Mouse (Mus musculus): ENCODE data around the gene Gm49395. TPM values are rescaled to one million over a fixed set of nuclear protein-coding genes. Genes with fewer than 3 reads are reported as not detected.

Gene Gm49395
- total and polyA plus RNA-seq, 3 experiments = 1.2 TPM; not detected in 2

DNA sequence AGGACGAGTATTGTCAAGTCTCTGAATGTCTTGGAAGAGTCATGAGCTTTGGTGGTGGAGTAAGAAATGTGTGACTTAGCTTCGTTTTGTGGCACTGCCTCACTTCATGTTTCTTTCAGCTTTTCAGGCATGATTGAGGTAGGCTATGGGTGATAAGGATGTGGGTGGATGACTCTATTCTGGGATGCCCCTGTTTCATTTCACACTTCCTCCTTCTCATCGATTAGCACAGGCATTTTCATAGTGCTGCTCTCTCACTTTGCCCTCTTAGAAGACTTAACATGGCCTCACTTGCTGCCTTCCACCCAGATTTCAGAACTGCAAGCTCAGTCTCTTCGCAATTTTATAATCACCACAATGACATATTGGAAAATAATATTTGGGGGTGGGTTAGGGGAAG lies 102.1 kb downstream of the Gm49395 start:
- no peaks in the 10 kb centered on the region for H3K4me1 ChIP-seq (ENCODE audit: insufficient read depth, low read depth, low read length)
- no peak overlapping the region for H3K4me3 ChIP-seq (ENCODE audit: low read depth, low read length)
- no peaks in the 10 kb centered on the region for H3K36me3 ChIP-seq (replicated peaks)
- peaks cover 3% of the 10 kb centered on the region; the same call in 1 of the 2 replicates for H3K27me3 ChIP-seq (ENCODE audit: insufficient read depth, low read length)
- no peak for ATAC-seq (ENCODE audit: extremely low read depth, insufficient number of reproducible peaks, low FRiP score, poor library complexity, severe bottlenecking)
- no peaks in the 10 kb centered on the region for H3K9me3 ChIP-seq (replicated peaks)
- no peak for DNase-seq (ENCODE audit: low spot score)
- TF ChIP-seq GATA1 (IDR thresholded peaks at IDR 0.05; ENCODE audit: borderline replicate concordance, low read length) (no peak), GATA2 (IDR thresholded peaks at IDR 0.05; ENCODE audit: borderline replicate concordance, low read depth, low read length) (no peak), CTCF (IDR thresholded peaks at IDR 0.05; ENCODE audit: low read depth, low read length) (no peak), TAL1 (conservative IDR thresholded peaks at IDR 0.05; ENCODE audit: low read depth, low read length) (no peak), POLR2AphosphoS5 (IDR thresholded peaks at IDR 0.05; ENCODE audit: insufficient replicate concordance, low read depth, low read length) (no peak)

DNA sequence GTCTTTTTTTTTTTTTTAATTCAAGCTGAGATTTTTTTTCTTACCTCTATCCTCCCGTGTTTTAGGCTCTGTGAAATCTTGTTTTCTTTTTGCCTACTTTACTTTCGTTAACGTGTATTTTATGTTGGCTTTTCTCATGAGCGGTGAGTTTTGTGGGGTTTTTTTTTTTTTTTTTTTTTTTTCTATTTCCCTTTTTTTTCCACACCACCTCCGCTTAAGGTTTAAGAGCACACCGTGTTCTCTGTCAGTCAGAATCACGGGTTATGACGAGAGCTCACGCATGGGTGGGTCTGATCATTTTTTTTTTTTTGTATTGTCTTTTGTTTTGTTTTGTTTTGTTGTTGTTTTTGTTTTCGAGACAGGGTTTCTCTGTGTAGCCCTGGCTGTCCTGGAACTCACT lies 103.6 kb downstream of the Gm49395 start:
- DNase-seq (ENCODE audit: low spot score) (no peak), ATAC-seq (ENCODE audit: extremely low read depth, insufficient number of reproducible peaks, low FRiP score, poor library complexity, severe bottlenecking) (no peak)
- no peaks in the 10 kb centered on the region for H3K9me3 ChIP-seq (replicated peaks)
- TF ChIP-seq POLR2AphosphoS5 (IDR thresholded peaks at IDR 0.05; ENCODE audit: insufficient replicate concordance, low read depth, low read length) = no peak
- no peaks in the 10 kb centered on the region for H3K4me1 ChIP-seq (ENCODE audit: insufficient read depth, low read depth, low read length)
- H3K27me3 ChIP-seq (ENCODE audit: insufficient read depth, low read length) = peaks cover 3% of the 10 kb centered on the region; the same call in 1 of the 2 replicates
- H3K4me3 ChIP-seq (ENCODE audit: low read depth, low read length) = no peak overlapping the region
- H3K36me3 ChIP-seq (replicated peaks) = no peaks in the 10 kb centered on the region

- H3K9me3 ChIP-seq (replicated peaks) = no peaks in the 10 kb centered on the region
- ATAC-seq (ENCODE audit: extremely low read depth, insufficient number of reproducible peaks, low FRiP score, poor library complexity, severe bottlenecking) (no peak), DNase-seq (ENCODE audit: low spot score) (no peak)
- H3K4me3 ChIP-seq (ENCODE audit: low read depth, low read length) = no peak overlapping the region
- no peaks in the 10 kb centered on the region for H3K4me1 ChIP-seq (ENCODE audit: insufficient read depth, low read depth, low read length)
- H3K36me3 ChIP-seq (replicated peaks) = no peaks in the 10 kb centered on the region
- H3K27me3 ChIP-seq (ENCODE audit: insufficient read depth, low read length) = peaks cover 3% of the 10 kb centered on the region; the same call in 1 of the 2 replicates
- TF ChIP-seq POLR2AphosphoS5 (IDR thresholded peaks at IDR 0.05; ENCODE audit: insufficient replicate concordance, low read depth, low read length) (no peak), TAL1 (conservative IDR thresholded peaks at IDR 0.05; ENCODE audit: low read depth, low read length) (no peak)
These were observed 109.3 kb downstream of the Gm49395 start for GRCm38 (mm10) chr13:114992260-114993014.

DNA sequence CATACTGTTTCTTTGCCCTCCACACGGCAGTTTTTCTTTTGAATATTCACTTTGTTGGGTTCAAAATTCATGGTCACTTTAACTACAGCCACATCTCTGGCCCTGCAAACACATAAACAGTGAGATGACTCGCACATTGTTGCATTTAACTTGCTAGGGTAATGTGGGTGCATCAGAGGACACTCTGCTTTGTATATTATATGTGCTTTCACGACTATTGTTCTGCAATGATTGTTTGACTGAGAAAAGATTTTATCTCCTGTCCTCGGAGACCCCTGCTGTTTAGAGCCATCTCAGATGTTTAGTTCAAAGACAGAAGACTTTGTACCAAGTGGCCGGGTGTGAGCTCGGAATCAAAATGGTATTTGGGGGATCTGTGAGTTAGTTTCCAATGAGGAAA lies 114.1 kb downstream of the Gm49395 start:
- no peak for ATAC-seq (ENCODE audit: extremely low read depth, insufficient number of reproducible peaks, low FRiP score, poor library complexity, severe bottlenecking)
- no peak overlapping the region for H3K4me3 ChIP-seq (ENCODE audit: low read depth, low read length)
- H3K9me3 ChIP-seq (replicated peaks) = no peaks in the 10 kb centered on the region
- H3K36me3 ChIP-seq (replicated peaks) = no peaks in the 10 kb centered on the region
- TF ChIP-seq GATA2 (IDR thresholded peaks at IDR 0.05; ENCODE audit: borderline replicate concordance, low read depth, low read length) = no peak
- no peak for TF ChIP-seq POLR2AphosphoS5 (IDR thresholded peaks at IDR 0.05; ENCODE audit: insufficient replicate concordance, low read depth, low read length)
- no peak for TF ChIP-seq TAL1 (conservative IDR thresholded peaks at IDR 0.05; ENCODE audit: low read depth, low read length)
- no peak for TF ChIP-seq GATA1 (IDR thresholded peaks at IDR 0.05; ENCODE audit: borderline replicate concordance, low read length)
- TF ChIP-seq CTCF (IDR thresholded peaks at IDR 0.05; ENCODE audit: low read depth, low read length) = no peak
- no peak for DNase-seq (ENCODE audit: low spot score)
- no peaks in the 10 kb centered on the region for H3K27me3 ChIP-seq (ENCODE audit: insufficient read depth, low read length)
- H3K4me1 ChIP-seq (ENCODE audit: insufficient read depth, low read depth, low read length) = no peaks in the 10 kb centered on the region

DNA sequence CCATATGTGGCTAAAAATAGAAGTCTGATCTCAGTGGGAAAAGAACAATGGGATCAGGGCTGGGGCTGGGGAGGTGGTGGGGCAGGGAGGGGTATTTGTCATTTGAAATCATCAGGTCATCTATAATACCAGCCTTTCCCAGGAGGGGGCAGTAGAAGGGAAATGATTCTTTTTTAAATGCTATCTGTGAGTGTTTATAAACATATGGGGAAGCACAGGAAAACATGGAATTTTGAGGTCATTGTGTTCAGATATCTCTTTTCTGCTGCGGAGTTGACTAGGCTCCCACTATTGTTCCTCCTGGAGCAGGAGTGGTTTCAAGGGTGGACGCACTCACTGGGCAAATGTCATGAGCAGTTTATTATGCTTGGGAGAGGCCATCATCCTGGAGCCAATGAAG lies 114.6 kb downstream of the Gm49395 start:
- Histone ChIP-seq H3K4me1 (ENCODE audit: insufficient read depth, low read depth, low read length) (no peaks in the 10 kb centered on the region), H3K4me3 (ENCODE audit: low read depth, low read length) (no peak overlapping the region), H3K36me3 (replicated peaks) (no peaks in the 10 kb centered on the region), H3K27me3 (ENCODE audit: insufficient read depth, low read length) (no peaks in the 10 kb centered on the region), H3K9me3 (replicated peaks) (no peaks in the 10 kb centered on the region)
- TF ChIP-seq GATA1 (IDR thresholded peaks at IDR 0.05; ENCODE audit: borderline replicate concordance, low read length) = no peak
- no peak for DNase-seq (ENCODE audit: low spot score)
- ATAC-seq (ENCODE audit: extremely low read depth, insufficient number of reproducible peaks, low FRiP score, poor library complexity, severe bottlenecking) = no peak

Other genes with a start within 250 kb of the Gm49395 start
- gene Itga2, start 169.8 kb downstream of the Gm49395 start, total RNA-seq (2014; fragmentation: Nextera tagmentation) = not detected in 2 replicates
- 0.06 and 0.11 TPM in 2 replicates for gene Itga2, start 169.8 kb downstream of the Gm49395 start, total RNA-seq (2017)
- not detected in 2 replicates for gene Itga2, start 169.8 kb downstream of the Gm49395 start, polyA plus RNA-seq (2012)
- 10.0 and 13.3 TPM in 2 replicates for gene Pelo, start 11.7 kb downstream of the Gm49395 start, total RNA-seq (2014; fragmentation: Nextera tagmentation)
- gene Pelo, start 11.7 kb downstream of the Gm49395 start, total RNA-seq (2017) = 7.9 and 10.3 TPM in 2 replicates
- 27.9 and 30.6 TPM in 2 replicates for gene Pelo, start 11.7 kb downstream of the Gm49395 start, polyA plus RNA-seq (2012)
- 0.05 TPM in 1 of 2 replicates, not detected in the other for gene Itga1, start within 50 bp of the Gm49395 start, total RNA-seq (2014; fragmentation: Nextera tagmentation)
- gene Itga1, start within 50 bp of the Gm49395 start, total RNA-seq (2017) = 0.12 and 0.44 TPM in 2 replicates
- not detected in 2 replicates for gene Itga1, start within 50 bp of the Gm49395 start, polyA plus RNA-seq (2012)